9 mouse cellular contexts compared by ENCODE assay signal in the genomic region with DNA sequence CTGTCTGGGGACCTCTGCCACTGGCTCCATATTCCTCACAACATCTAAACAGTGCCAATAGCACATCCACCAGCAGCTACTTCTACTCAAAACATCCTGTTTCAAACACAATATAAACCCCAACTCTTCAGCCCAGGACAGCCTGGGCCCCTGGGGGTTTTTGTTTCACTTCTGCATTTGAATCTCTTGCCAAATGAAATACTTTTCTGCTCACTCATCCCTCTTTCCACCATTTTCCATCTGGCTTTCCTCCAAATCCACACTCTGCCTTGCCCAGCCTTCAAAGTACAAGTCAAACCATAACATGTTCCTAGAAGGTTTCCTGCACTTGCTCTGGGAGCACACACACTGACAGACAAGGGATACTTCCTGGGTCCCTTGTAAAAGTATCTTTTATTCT. TPM values are rescaled to one million over a fixed set of nuclear protein-coding genes. Genes with fewer than 3 reads are reported as not detected.
A peak's percentile ranks its signal among the peaks of the same experiment; 100 is the strongest.
DNase-seq lines count a peak whose midpoint lies in the region; ATAC-seq lines count a peak whose summit lies in the region.
"Had no signal": no experiment of that assay in that cellular context is flagged by ENCODE, and none has a peak within 500 bp of the region (broad histone marks: within the 10 kb centered on the region; RNA-seq: fewer than 3 reads in every experiment).

No protein-coding gene starts in this region.

- 0 out of 2 replicates have a peak overlapping the region, but pooled peaks have one; percentile 38 for H3K27ac ChIP-seq in intestine, embryonic 14.5 days (ENCODE audit: low read depth)
- no peak overlapping the region for H3K27ac ChIP-seq in intestine, embryonic 16.5 days (ENCODE audit: low read length)
- H3K27ac ChIP-seq in forebrain, embryonic 16.5 days (ENCODE audit: low read length) = no peak overlapping the region
- H3K27ac ChIP-seq in hindbrain, embryonic 12.5 days = no peak overlapping the region

- no peaks in the 10 kb centered on the region for H3K36me3 ChIP-seq in intestine, embryonic 14.5 days (ENCODE audit: control insufficient read depth, insufficient read depth, low read length)
- no peaks in the 10 kb centered on the region for H3K36me3 ChIP-seq in intestine, embryonic 16.5 days (ENCODE audit: control insufficient read depth, insufficient read depth, low read length)
- no peaks in the 10 kb centered on the region for H3K36me3 ChIP-seq in forebrain, embryonic 16.5 days (ENCODE audit: control insufficient read depth, insufficient read depth)
- no peaks in the 10 kb centered on the region for H3K36me3 ChIP-seq in hindbrain, embryonic 12.5 days

- H3K4me2 ChIP-seq in intestine, embryonic 14.5 days (ENCODE audit: low read length) = no peak overlapping the region
- H3K4me2 ChIP-seq in intestine, embryonic 16.5 days (ENCODE audit: low read depth, low read length) = no peak overlapping the region
- no peak overlapping the region for H3K4me2 ChIP-seq in forebrain, embryonic 16.5 days (ENCODE audit: low read length)
- no peak overlapping the region for H3K4me2 ChIP-seq in hindbrain, embryonic 12.5 days (replicated peaks)

- no peaks in the 10 kb centered on the region for H3K4me1 ChIP-seq in intestine, embryonic 14.5 days (replicated peaks; ENCODE audit: control insufficient read depth, insufficient read depth, low read length)
- no peaks in the 10 kb centered on the region for H3K4me1 ChIP-seq in intestine, embryonic 16.5 days (ENCODE audit: control insufficient read depth, insufficient read depth, low read length)
- H3K4me1 ChIP-seq in forebrain, embryonic 16.5 days (replicated peaks; ENCODE audit: control insufficient read depth, insufficient read depth, low read length) = peaks cover 6% of the 10 kb centered on the region
- no peaks in the 10 kb centered on the region for H3K4me1 ChIP-seq in hindbrain, embryonic 12.5 days

- no peak for DNase-seq in intestine, embryonic 14.5 days (ENCODE audit: low spot score)
- DNase-seq in Muller cell, postnatal 12 days (ENCODE audit: inconsistent ontology term) = peak; percentile 92
- DNase-seq in heart, postnatal 4 days = peak; percentile 35
- peak; percentile 35 for DNase-seq in spleen, adult 12 weeks (ENCODE audit: low spot score)
- no peak for DNase-seq in right cerebral cortex, postnatal 36 days (ENCODE audit: low spot score in 2 of 2)
- DNase-seq: cerebellum, adult 18-20 months had no signal

- no peaks in the 10 kb centered on the region for H3K9me3 ChIP-seq in intestine, embryonic 14.5 days (ENCODE audit: control insufficient read depth, low read length)
- H3K9me3 ChIP-seq in intestine, embryonic 16.5 days (ENCODE audit: control insufficient read depth, low read length) = no peaks in the 10 kb centered on the region
- no peaks in the 10 kb centered on the region for H3K9me3 ChIP-seq in forebrain, embryonic 16.5 days (ENCODE audit: control insufficient read depth, low read length)
- H3K9me3 ChIP-seq in hindbrain, embryonic 12.5 days (replicated peaks) = no peaks in the 10 kb centered on the region

- ATAC-seq in intestine, embryonic 14.5 days (replicated peaks; ENCODE audit: low FRiP score, low TSS enrichment, low read depth) = no peak
- ATAC-seq in intestine, embryonic 16.5 days = no peak
- no peak for ATAC-seq in forebrain, embryonic 16.5 days
- no peak for ATAC-seq in hindbrain, embryonic 12.5 days (ENCODE audit: low FRiP score)

- H3K4me3 ChIP-seq in intestine, embryonic 14.5 days (ENCODE audit: low read depth, low read length) = no peak overlapping the region
- no peak overlapping the region for H3K4me3 ChIP-seq in intestine, embryonic 16.5 days (ENCODE audit: low read length)
- H3K4me3 ChIP-seq in forebrain, embryonic 16.5 days (replicated peaks; ENCODE audit: low read length) = no peak overlapping the region
- H3K4me3 ChIP-seq in hindbrain, embryonic 12.5 days = no peak overlapping the region

- no peaks in the 10 kb centered on the region for H3K27me3 ChIP-seq in intestine, embryonic 14.5 days (replicated peaks; ENCODE audit: control insufficient read depth, insufficient read depth, low read length)
- H3K27me3 ChIP-seq in intestine, embryonic 16.5 days (replicated peaks; ENCODE audit: control insufficient read depth, insufficient read depth, low read length) = no peaks in the 10 kb centered on the region
- H3K27me3 ChIP-seq in forebrain, embryonic 16.5 days (replicated peaks; ENCODE audit: control insufficient read depth, insufficient read depth, low read length) = no peaks in the 10 kb centered on the region
- H3K27me3 ChIP-seq in hindbrain, embryonic 12.5 days = no peaks in the 10 kb centered on the region

- H3K9ac ChIP-seq in intestine, embryonic 14.5 days (ENCODE audit: low read length) = no peak overlapping the region
- no peak overlapping the region for H3K9ac ChIP-seq in intestine, embryonic 16.5 days (ENCODE audit: low read depth, low read length)
- no peak overlapping the region for H3K9ac ChIP-seq in forebrain, embryonic 16.5 days (replicated peaks; ENCODE audit: low read depth, low read length)
- H3K9ac ChIP-seq in hindbrain, embryonic 12.5 days = no peak overlapping the region

RNA-seq across cellular contexts. Expression of a gene that starts 21.2 kb away (rescaled TPM):
- polyA plus RNA-seq in intestine, embryonic 14.5 days (2014; fragmentation: Nextera tagmentation; extraction: Ambion mirVana) = 235 TPM in 2 replicates
- polyA plus RNA-seq in intestine, embryonic 16.5 days (2015; fragmentation: Nextera tagmentation; extraction: Ambion mirVana) = 164 and 181 TPM in 2 replicates
- 10 to 100 TPM; 73.8 to 75.4 TPM for total RNA-seq in heart, postnatal 4 days (2021)
- polyA plus RNA-seq in forebrain, embryonic 16.5 days (2015; fragmentation: Nextera tagmentation; extraction: Ambion mirVana) = 293 and 313 TPM in 2 replicates
- polyA plus RNA-seq in hindbrain, embryonic 12.5 days (2016; fragmentation: Nextera tagmentation; extraction: Ambion mirVana) = 241 TPM in 2 replicates

RNA-seq across cellular contexts. Expression of a gene that starts 38.9 kb away (rescaled TPM):
- 262 and 276 TPM in 2 replicates for polyA plus RNA-seq in intestine, embryonic 14.5 days (2014; fragmentation: Nextera tagmentation; extraction: Ambion mirVana)
- polyA plus RNA-seq in intestine, embryonic 16.5 days (2015; fragmentation: Nextera tagmentation; extraction: Ambion mirVana) = 273 and 306 TPM in 2 replicates
- 10 to 100 TPM; 84.0 to 85.2 TPM for total RNA-seq in heart, postnatal 4 days (2021)
- polyA plus RNA-seq in forebrain, embryonic 16.5 days (2015; fragmentation: Nextera tagmentation; extraction: Ambion mirVana) = 162 and 186 TPM in 2 replicates
- polyA plus RNA-seq in hindbrain, embryonic 12.5 days (2016; fragmentation: Nextera tagmentation; extraction: Ambion mirVana) = 182 and 187 TPM in 2 replicates

Comparison
In these comparisons a context has a peak if more than half of its experiments do, and no peak if none do; other contexts are left out.
1. DNase-seq: peak in Muller cell, postnatal 12 days (single experiment), heart, postnatal 4 days (single experiment) and spleen, adult 12 weeks (single experiment); none in intestine, embryonic 14.5 days (single experiment) and right cerebral cortex, postnatal 36 days (0 of 2).